9 mouse cellular contexts compared by ENCODE assay signal in the genomic region with DNA sequence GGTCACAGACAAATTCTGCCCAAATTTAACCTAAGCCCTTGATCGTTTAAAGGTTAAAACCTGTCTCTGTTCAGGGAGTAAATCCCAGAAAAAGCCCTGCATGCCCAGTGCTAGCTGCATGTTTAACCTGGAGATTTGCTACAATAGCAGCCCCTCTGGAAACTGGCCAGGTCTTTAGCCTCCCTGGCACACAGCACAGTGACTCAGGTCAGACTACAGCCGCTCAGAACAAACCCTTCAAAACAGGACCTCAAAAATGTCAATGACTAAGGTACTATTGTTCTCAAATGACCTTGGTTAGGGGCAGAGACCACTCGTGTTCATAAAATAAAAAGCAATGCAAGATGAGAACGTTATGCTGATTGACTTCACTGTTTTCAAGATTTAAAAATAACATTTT.
DNase-seq lines count a peak whose midpoint lies in the region; ATAC-seq and TF ChIP-seq lines count a peak whose summit lies in the region.
"Had no signal": no experiment of that assay in that cellular context is flagged by ENCODE, and none has a peak within 500 bp of the region (broad histone marks: within the 10 kb centered on the region; RNA-seq: fewer than 3 reads in every experiment).

No protein-coding gene starts in this region.

- no peak overlapping the region for H3K27ac ChIP-seq in midbrain, postnatal 0 days (ENCODE audit: low read depth, low read length)
- H3K27ac ChIP-seq in midbrain, embryonic 15.5 days = no peak overlapping the region
- H3K27ac ChIP-seq in heart, embryonic 10.5 days = peak overlapping the region; percentile 80

- H3K27me3 ChIP-seq in midbrain, postnatal 0 days (ENCODE audit: insufficient read depth, low read length) = no peaks in the 10 kb centered on the region
- H3K27me3 ChIP-seq in midbrain, embryonic 15.5 days (replicated peaks) = no peaks in the 10 kb centered on the region
- H3K27me3 ChIP-seq in heart, embryonic 10.5 days (ENCODE audit: insufficient read depth, poor library complexity, severe bottlenecking) = no peaks in the 10 kb centered on the region

- WGBS in midbrain, postnatal 0 days = 64% methylated on average over 4 of the region's 4 CpGs
- 64% methylated on average over 4 of the region's 4 CpGs for WGBS in midbrain, embryonic 15.5 days
- 44% methylated on average over 4 of the region's 4 CpGs for WGBS in heart, embryonic 10.5 days

- peak; percentile 5 for DNase-seq in midbrain, postnatal 0 days (ENCODE audit: low spot score)
- no peak for DNase-seq in heart, embryonic 10.5 days (ENCODE audit: low spot score)
- DNase-seq in kidney, postnatal 14 days = peak; percentile 70
- peak; percentile 53 for DNase-seq in testis, postnatal 14 days (ENCODE audit: low spot score)
- no peak for DNase-seq in yolk sac, embryonic 10.5 days (ENCODE audit: low spot score)
- no peak for DNase-seq in spleen, postnatal 10 days (ENCODE audit: low spot score in 2 of 2)
- no peak for DNase-seq in right cerebral cortex, postnatal 4 days

- H3K4me2 ChIP-seq in midbrain, postnatal 0 days (ENCODE audit: low read depth, low read length, poor library complexity, severe bottlenecking) = no peak overlapping the region
- no peak overlapping the region for H3K4me2 ChIP-seq in midbrain, embryonic 15.5 days

- TF ChIP-seq CTCF in midbrain, postnatal 0 days (IDR thresholded peaks at IDR 0.05) = no peak

- H3K4me1 ChIP-seq in midbrain, postnatal 0 days (ENCODE audit: insufficient read depth, low read length) = no peaks in the 10 kb centered on the region
- H3K4me1 ChIP-seq in midbrain, embryonic 15.5 days = no peaks in the 10 kb centered on the region
- peaks cover 18% of the 10 kb centered on the region for H3K4me1 ChIP-seq in heart, embryonic 10.5 days

- no peak for ATAC-seq in midbrain, postnatal 0 days (ENCODE audit: low FRiP score)
- ATAC-seq in midbrain, embryonic 15.5 days (replicated peaks) = no peak

- H3K9me3 ChIP-seq in midbrain, postnatal 0 days (ENCODE audit: low read length) = no peaks in the 10 kb centered on the region
- no peaks in the 10 kb centered on the region for H3K9me3 ChIP-seq in midbrain, embryonic 15.5 days
- H3K9me3 ChIP-seq in heart, embryonic 10.5 days = no peaks in the 10 kb centered on the region
- H3K9me3 ChIP-seq: G1E had no signal

- no peak overlapping the region for H3K9ac ChIP-seq in midbrain, postnatal 0 days (replicated peaks; ENCODE audit: low read length, poor library complexity, severe bottlenecking)
- no peak overlapping the region for H3K9ac ChIP-seq in midbrain, embryonic 15.5 days

- no peaks in the 10 kb centered on the region for H3K36me3 ChIP-seq in midbrain, postnatal 0 days (ENCODE audit: insufficient read depth, low read length)
- no peaks in the 10 kb centered on the region for H3K36me3 ChIP-seq in midbrain, embryonic 15.5 days (replicated peaks)
- H3K36me3 ChIP-seq in heart, embryonic 10.5 days = no peaks in the 10 kb centered on the region
- H3K36me3 ChIP-seq: G1E had no signal

- no peak overlapping the region for H3K4me3 ChIP-seq in midbrain, postnatal 0 days (ENCODE audit: low read depth, low read length)
- no peak overlapping the region for H3K4me3 ChIP-seq in midbrain, embryonic 15.5 days
- H3K4me3 ChIP-seq in heart, embryonic 10.5 days = no peak overlapping the region

Comparison
In these comparisons a context has a peak if more than half of its experiments do, and no peak if none do; other contexts are left out.
1. DNase-seq: peak in midbrain, postnatal 0 days (single experiment), kidney, postnatal 14 days (single experiment) and testis, postnatal 14 days (single experiment); none in heart, embryonic 10.5 days (single experiment), yolk sac, embryonic 10.5 days (single experiment), spleen, postnatal 10 days (0 of 2) and right cerebral cortex, postnatal 4 days (single experiment).